ENCODE assay signal across 9 mouse cellular contexts in the genomic region with DNA sequence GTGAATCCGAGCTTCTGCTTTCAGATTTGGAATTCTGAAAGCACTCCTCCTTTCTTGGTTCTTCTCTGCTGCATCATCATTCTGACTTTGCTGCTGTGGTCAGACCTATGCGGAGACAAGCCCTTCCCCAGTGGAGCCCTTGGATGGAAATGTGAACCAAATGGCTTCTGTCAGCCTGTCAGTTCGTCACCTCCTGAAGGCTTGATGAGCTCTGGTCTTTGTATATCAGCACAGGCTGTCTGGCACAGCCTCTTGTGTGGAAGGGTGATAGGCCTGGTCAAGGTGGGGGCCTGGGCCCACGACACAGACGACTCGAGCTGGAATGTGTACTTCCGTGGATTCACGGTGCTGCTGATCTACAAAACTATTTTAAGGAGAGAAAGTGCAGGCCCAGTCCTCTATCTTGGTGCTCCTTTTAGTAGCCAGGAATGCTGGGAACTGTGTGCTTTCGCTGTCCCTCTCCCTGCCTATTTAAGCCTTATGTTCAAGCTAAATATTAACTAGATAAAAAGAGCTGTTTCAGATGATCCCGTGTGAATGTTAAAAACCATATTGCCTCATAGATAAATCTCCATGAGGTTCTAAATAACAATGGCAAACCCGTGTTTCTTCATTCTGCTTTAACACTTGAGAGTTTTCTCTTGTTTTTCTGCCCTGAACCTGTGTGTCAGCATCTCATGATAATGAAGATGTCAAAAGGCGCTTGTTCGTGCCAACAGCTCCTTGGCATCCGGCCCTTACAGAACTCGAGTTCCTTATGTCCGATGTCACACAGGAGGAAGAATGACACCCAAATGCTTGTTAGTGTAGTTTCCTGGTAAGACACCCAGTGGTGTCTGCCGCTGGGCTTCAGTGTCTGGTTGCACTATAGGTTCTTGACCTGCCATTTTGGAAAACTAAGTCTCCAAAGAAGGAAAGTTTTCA. TPM values are rescaled to one million over a fixed set of nuclear protein-coding genes. Genes with fewer than 3 reads are reported as not detected.
A peak's percentile ranks its signal among the peaks of the same experiment; 100 is the strongest.
DNase-seq lines count a peak whose midpoint lies in the region; ATAC-seq and TF ChIP-seq lines count a peak whose summit lies in the region.
"Had no signal": no experiment of that assay in that cellular context is flagged by ENCODE, and none has a peak within 500 bp of the region (broad histone marks: within the 10 kb centered on the region; RNA-seq: fewer than 3 reads in every experiment).

A gene (minus strand): TSS at position 37 of the 924 bp plus-strand sequence.

- no peaks in the 10 kb centered on the region for H3K9me3 ChIP-seq in intestine, embryonic 14.5 days (ENCODE audit: control insufficient read depth, low read length)
- no peaks in the 10 kb centered on the region for H3K9me3 ChIP-seq in midbrain, embryonic 10.5 days (replicated peaks)
- H3K9me3 ChIP-seq in forebrain, embryonic 10.5 days, result no peaks in the 10 kb centered on the region
- H3K9me3 ChIP-seq: embryonic facial prominence, embryonic 15.5 days; liver, embryonic 15.5 days had no signal

- peaks cover 6% of the 10 kb centered on the region for H3K36me3 ChIP-seq in heart, adult 2 months (ENCODE audit: control insufficient read depth, insufficient read depth, low read length)
- H3K36me3 ChIP-seq in intestine, embryonic 14.5 days (ENCODE audit: control insufficient read depth, insufficient read depth, low read length), result peaks cover 22% of the 10 kb centered on the region
- H3K36me3 ChIP-seq in midbrain, embryonic 10.5 days, result peaks cover 45% of the 10 kb centered on the region
- peaks cover 46% of the 10 kb centered on the region for H3K36me3 ChIP-seq in forebrain, embryonic 10.5 days (replicated peaks)

- H3K27ac ChIP-seq in left cerebral cortex, adult 2 months, result no peak within 1 kb of the TSS
- H3K27ac ChIP-seq in heart, adult 2 months, result peak within 1 kb of the TSS; percentile 88
- peak within 1 kb of the TSS; percentile 14; the same call in 1 of the 2 replicates for H3K27ac ChIP-seq in intestine, embryonic 14.5 days (ENCODE audit: low read depth)
- no peak within 1 kb of the TSS for H3K27ac ChIP-seq in midbrain, embryonic 10.5 days (replicated peaks)
- H3K27ac ChIP-seq in forebrain, embryonic 10.5 days, result no peak within 1 kb of the TSS
- H3K27ac ChIP-seq: embryonic facial prominence, embryonic 15.5 days; liver, embryonic 15.5 days had no signal

- 38% methylated on average over 17 of the region's 17 CpGs for WGBS in heart, adult 2 months
- WGBS in intestine, embryonic 14.5 days, result 51% methylated on average over 17 of the region's 17 CpGs
- WGBS in midbrain, embryonic 10.5 days, result 89% methylated on average over 17 of the region's 17 CpGs
- 92% methylated on average over 17 of the region's 17 CpGs for WGBS in forebrain, embryonic 10.5 days

- intact Hi-C loops in left cerebral cortex, adult 2 months (cut with DNase I), result loop anchor here (5.0 kb wide), 1 partner anchor 549 kb away; no protein-coding TSS in a partner anchor
- intact Hi-C loops in heart, adult 2 months (cut with DNase I), result no loop called here

- no peak for TF ChIP-seq CTCF in left cerebral cortex, adult 2 months (IDR thresholded peaks at IDR 0.05)
- TF ChIP-seq CTCF in heart, adult 2 months (IDR thresholded peaks at IDR 0.05), result no peak

- no peaks in the 10 kb centered on the region for H3K27me3 ChIP-seq in heart, adult 2 months (ENCODE audit: control insufficient read depth, insufficient read depth, low read length)
- H3K27me3 ChIP-seq in intestine, embryonic 14.5 days (replicated peaks; ENCODE audit: control insufficient read depth, insufficient read depth, low read length), result no peaks in the 10 kb centered on the region
- no peaks in the 10 kb centered on the region for H3K27me3 ChIP-seq in midbrain, embryonic 10.5 days (ENCODE audit: low read depth, poor library complexity, severe bottlenecking)
- H3K27me3 ChIP-seq in forebrain, embryonic 10.5 days (ENCODE audit: poor library complexity, severe bottlenecking), result no peaks in the 10 kb centered on the region
- H3K27me3 ChIP-seq: embryonic facial prominence, embryonic 15.5 days; liver, embryonic 15.5 days had no signal

- ATAC-seq in intestine, embryonic 14.5 days (replicated peaks; ENCODE audit: low FRiP score, low TSS enrichment, low read depth), result 0 out of 2 replicates have a peak, but pooled peaks have one; percentile 46

- peak; percentile 97 for TF ChIP-seq EP300 in heart, adult 2 months (IDR thresholded peaks at IDR 0.05; ENCODE audit: insufficient read depth, low read depth, low read length)

- H3K4me2 ChIP-seq in intestine, embryonic 14.5 days (ENCODE audit: low read length), result no peak within 1 kb of the TSS
- H3K4me2 ChIP-seq: embryonic facial prominence, embryonic 15.5 days; liver, embryonic 15.5 days had no signal

- no peak for DNase-seq in left cerebral cortex, adult 2 months (ENCODE audit: extremely low spot score in 1 of 2, low spot score in 2 of 2)
- DNase-seq in left cerebral cortex, adult 9 months (ENCODE audit: low spot score in 2 of 2), result no peak
- peak; percentile 55 to 81 for DNase-seq in heart, adult 2 months
- no peak for DNase-seq in intestine, embryonic 14.5 days (ENCODE audit: low spot score)
- peak; percentile 18 for DNase-seq in lung, postnatal 14 days
- no peak for DNase-seq in midbrain, embryonic 10.5 days (ENCODE audit: low spot score)
- no peak for DNase-seq in forebrain, embryonic 10.5 days (ENCODE audit: extremely low spot score, low spot score)

- peak within 1 kb of the TSS; percentile 65 for H3K9ac ChIP-seq in heart, adult 2 months (ENCODE audit: low read depth, low read length)
- H3K9ac ChIP-seq in intestine, embryonic 14.5 days (ENCODE audit: low read length), result no peak within 1 kb of the TSS
- H3K9ac ChIP-seq: embryonic facial prominence, embryonic 15.5 days; liver, embryonic 15.5 days had no signal

- no peaks in the 10 kb centered on the region for H3K79me2 ChIP-seq in heart, adult 2 months (replicated peaks; ENCODE audit: control insufficient read depth, insufficient read depth, low read length)

- peak; percentile 78 for TF ChIP-seq POLR2A in heart, adult 2 months (IDR thresholded peaks at IDR 0.05; ENCODE audit: insufficient read depth, low read depth, low read length)

- H3K4me1 ChIP-seq in heart, adult 2 months (ENCODE audit: control insufficient read depth, insufficient read depth, low read length), result peaks cover 5% of the 10 kb centered on the region; the same call in 1 of the 2 replicates
- peaks cover 11% of the 10 kb centered on the region; the same call in 1 of the 2 replicates for H3K4me1 ChIP-seq in intestine, embryonic 14.5 days (replicated peaks; ENCODE audit: control insufficient read depth, insufficient read depth, low read length)
- peaks cover 22% of the 10 kb centered on the region for H3K4me1 ChIP-seq in midbrain, embryonic 10.5 days
- H3K4me1 ChIP-seq in forebrain, embryonic 10.5 days, result peaks cover 14% of the 10 kb centered on the region
- H3K4me1 ChIP-seq: liver, embryonic 15.5 days had no signal

- no peak within 1 kb of the TSS for H3K4me3 ChIP-seq in left cerebral cortex, adult 2 months
- H3K4me3 ChIP-seq in heart, adult 2 months, result peak within 1 kb of the TSS; percentile 48
- H3K4me3 ChIP-seq in intestine, embryonic 14.5 days (ENCODE audit: low read depth, low read length), result no peak within 1 kb of the TSS
- H3K4me3 ChIP-seq in midbrain, embryonic 10.5 days, result no peak within 1 kb of the TSS
- no peak within 1 kb of the TSS for H3K4me3 ChIP-seq in forebrain, embryonic 10.5 days
- H3K4me3 ChIP-seq: embryonic facial prominence, embryonic 15.5 days; liver, embryonic 15.5 days had no signal

RNA-seq across cellular contexts. Expression of the gene that starts here (rescaled TPM):
- 10 to 100 TPM; 69.1 to 73.9 TPM for total RNA-seq in left cerebral cortex, adult 2 months (2021)
- 100 to 1,000 TPM; 194 to 228 TPM for total RNA-seq in heart, adult 2 months (2021)
- 56.8 and 76.3 TPM in 2 replicates for polyA plus RNA-seq in heart, adult 2 months (2012; rRNA removed)
- 4.5 and 6.5 TPM in 2 replicates for polyA plus RNA-seq in intestine, embryonic 14.5 days (2014; fragmentation: Nextera tagmentation; extraction: Ambion mirVana)
- polyA plus RNA-seq in midbrain, embryonic 10.5 days (2016; fragmentation: Nextera tagmentation; extraction: Ambion mirVana), result 1.4 and 1.5 TPM in 2 replicates
- 1.8 and 2.0 TPM in 2 replicates for polyA plus RNA-seq in forebrain, embryonic 10.5 days (2016; fragmentation: Nextera tagmentation; extraction: Ambion mirVana)

Comparison
In these comparisons a context has a peak if more than half of its experiments do, and no peak if none do; other contexts are left out.
1. DNase-seq: peak in heart, adult 2 months (2 of 2) and lung, postnatal 14 days (single experiment); none in left cerebral cortex, adult 2 months (0 of 2), left cerebral cortex, adult 9 months (0 of 2), intestine, embryonic 14.5 days (single experiment), midbrain, embryonic 10.5 days (single experiment) and forebrain, embryonic 10.5 days (single experiment).
2. H3K27ac ChIP-seq: peak in heart, adult 2 months (single experiment) and intestine, embryonic 14.5 days (single experiment); none in left cerebral cortex, adult 2 months (single experiment), midbrain, embryonic 10.5 days (single experiment) and forebrain, embryonic 10.5 days (single experiment).